Mouse (Mus musculus) heart, embryonic 13.5 days (tissue): ENCODE measurements around the gene AI413582. TPM values are rescaled to one million over a fixed set of nuclear protein-coding genes. Genes with fewer than 3 reads are reported as not detected.

ENCODE experiments used
- ATAC-seq: fragments of 200-750 bp; cut with Nextera tagmentation; 2 replicates; pipeline ENCODE4 v1.8.0; 2017; ENCODE audit warnings: moderate TSS enrichment; ENCODE audit not compliant: insufficient number of reproducible peaks, low FRiP score, low TSS enrichment; ENCODE audit errors: extremely low read depth
- H3K27ac ChIP-seq: fragments of 300-500 bp; sonication (generic); replicated peaks from 2 replicates; pipeline ENCODE4 v1.5.1; 2015; ENCODE audit warnings: moderate library complexity, mild to moderate bottlenecking, inconsistent platforms
- H3K27me3 ChIP-seq: fragments of 300-500 bp; sonication (generic); replicated peaks from 2 replicates; pipeline ENCODE4 v1.6.1; 2015; ENCODE audit warnings: mild to moderate bottlenecking, inconsistent platforms
- H3K36me3 ChIP-seq: fragments of 300-500 bp; sonication (generic); 2 replicates; pipeline ENCODE4 v1.6.1; 2015; ENCODE audit warnings: mild to moderate bottlenecking, inconsistent platforms
- H3K4me1 ChIP-seq: fragments of 300-500 bp; sonication (generic); 2 replicates; pipeline ENCODE4 v1.6.1; 2015; ENCODE audit warnings: inconsistent platforms
- H3K4me2 ChIP-seq: fragments of 300-500 bp; sonication (generic); 2 replicates; pipeline ENCODE4 v1.6.1; 2015; ENCODE audit warnings: inconsistent platforms, mild to moderate bottlenecking, moderate library complexity
- H3K4me3 ChIP-seq: fragments of 300-500 bp; sonication (generic); 2 replicates; pipeline ENCODE4 v1.5.1; 2015; ENCODE audit warnings: moderate library complexity, mild to moderate bottlenecking, inconsistent platforms
- H3K9ac ChIP-seq: fragments of 300-500 bp; sonication (generic); 2 replicates; pipeline ENCODE4 v1.6.1; 2015; ENCODE audit warnings: inconsistent platforms, mild to moderate bottlenecking, moderate library complexity
- H3K9me3 ChIP-seq: fragments of 300-500 bp; sonication (generic); 2 replicates; pipeline ENCODE4 v1.6.1; 2016; ENCODE audit warnings: inconsistent platforms
- WGBS: fragments of 180-500 bp; shearing (Covaris S2); methylation state at CpG from one replicate; pipeline ENCODE4 v1.1.7; 2015; ENCODE audit warnings: mixed read lengths; 5-methylcytosine and 5-hydroxymethylcytosine counted together
- polyA plus RNA-seq: library from polyadenylated mRNA; unstranded; fragments of >200 nt; fragmentation: Nextera tagmentation; extraction: Ambion mirVana; gene quantifications from 2 replicates; pipeline ENCODE4 v1.2.1, GENCODE M21; 2015

The AI413582 gene
- polyA plus RNA-seq = 16.0 and 18.3 TPM in 2 replicates

DNA sequence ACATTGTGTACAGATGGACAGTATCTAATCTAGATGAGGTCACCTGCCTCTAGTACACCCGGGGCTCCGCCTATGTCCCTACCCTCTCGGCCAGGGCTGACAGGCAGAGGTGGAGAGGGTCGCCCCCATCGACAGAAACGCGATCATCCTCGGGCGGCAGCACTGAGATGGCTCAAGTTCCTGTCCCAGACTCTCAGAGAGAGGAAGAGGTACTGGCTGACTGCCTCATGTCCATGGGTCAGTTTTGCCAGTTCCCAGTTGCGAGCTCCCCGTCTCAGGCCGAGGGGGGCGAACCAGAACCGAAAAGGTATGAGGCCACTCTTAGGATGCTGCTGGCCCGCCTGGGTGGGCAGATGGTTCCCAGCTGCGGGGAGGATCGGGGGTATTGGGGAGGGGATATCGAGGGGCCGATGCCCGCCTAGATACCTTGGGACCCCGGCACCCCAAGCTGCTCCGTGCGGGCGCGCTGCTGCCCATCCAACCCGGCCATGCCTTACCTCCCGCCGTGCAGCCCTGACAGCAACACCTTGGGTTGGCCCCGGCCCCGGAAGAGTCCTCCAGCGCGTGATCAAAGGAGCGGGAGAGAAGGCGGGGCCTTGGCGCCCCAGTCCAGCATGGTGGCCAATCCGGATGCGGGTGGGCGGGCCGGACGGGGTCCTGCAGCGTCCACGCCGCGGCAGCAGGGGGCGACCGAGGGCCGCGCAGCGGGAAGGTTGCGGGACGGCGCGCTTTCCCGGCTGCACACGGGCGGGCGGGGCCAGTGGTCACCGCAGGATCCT is at the start of gene AI413582:
Gene AI413582, minus strand, starts transcription at position 594 of the 779 bp plus-strand sequence.
- Histone ChIP-seq H3K27me3 (no peaks in the 10 kb centered on the region), H3K4me3 (peak within 1 kb of the TSS; percentile 68), H3K9ac (peak within 1 kb of the TSS; percentile 84), H3K4me1 (peaks cover 47% of the 10 kb centered on the region), H3K27ac (peak within 1 kb of the TSS; percentile 53; the same call in 1 of the 2 replicates), H3K9me3 (no peaks in the 10 kb centered on the region), H3K4me2 (peak within 1 kb of the TSS; percentile 91), H3K36me3 (peaks cover 22% of the 10 kb centered on the region)
- peak; percentile 82 for ATAC-seq
- under 1% methylated on average over 58 of the region's 58 CpGs for WGBS

DNA sequence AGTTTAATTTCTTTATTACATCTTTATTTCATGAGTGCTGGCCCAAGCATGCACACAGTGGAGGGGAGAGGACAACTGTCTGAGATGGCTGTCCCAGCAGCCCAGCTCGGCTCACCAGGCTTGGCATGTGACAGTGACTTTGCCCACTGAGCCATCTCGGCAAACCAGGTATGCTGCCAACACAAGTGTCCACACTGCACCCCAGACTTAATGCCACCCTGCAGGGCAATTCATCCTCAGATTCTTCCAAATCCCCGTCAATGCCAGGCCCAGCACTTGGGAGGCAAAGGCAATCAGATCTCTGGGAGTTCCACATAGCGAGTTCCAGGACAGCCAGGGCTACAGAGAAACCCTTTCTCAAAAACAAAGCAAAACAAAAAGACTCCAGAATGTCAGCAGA is 47.5 kb upstream of the AI413582 start:
- Histone ChIP-seq H3K4me3 (no peak overlapping the region), H3K27ac (no peak overlapping the region), H3K4me2 (no peak overlapping the region), H3K9me3 (no peaks in the 10 kb centered on the region), H3K9ac (peak overlapping the region; percentile 33; the same call in 1 of the 2 replicates), H3K4me1 (peaks cover 65% of the 10 kb centered on the region), H3K27me3 (no peaks in the 10 kb centered on the region), H3K36me3 (peaks cover 35% of the 10 kb centered on the region)
- no peak for ATAC-seq
- WGBS = 80% methylated on average over 4 of the region's 4 CpGs

DNA sequence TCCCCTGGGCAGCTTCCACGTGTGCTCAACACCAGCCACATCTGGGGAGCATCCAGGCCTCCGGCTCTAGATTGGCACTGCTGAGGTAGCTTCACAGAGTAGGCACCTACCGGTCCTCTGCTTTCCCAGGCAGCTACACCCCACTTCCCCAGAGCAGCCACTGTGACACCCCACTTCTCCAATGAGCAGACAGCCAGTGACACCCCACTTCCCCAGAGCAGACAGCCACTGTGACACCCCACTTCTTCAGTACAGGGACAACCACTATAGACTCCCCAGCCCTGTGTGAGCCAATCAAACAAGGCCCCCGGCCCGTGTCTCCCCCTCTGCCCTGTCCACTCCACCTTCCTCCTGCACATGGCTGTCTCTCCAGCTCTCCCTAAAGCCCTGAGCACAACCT is 46.4 kb upstream of the AI413582 start:
- H3K27me3 ChIP-seq = no peaks in the 10 kb centered on the region
- no peak for ATAC-seq
- H3K36me3 ChIP-seq = peaks cover 31% of the 10 kb centered on the region
- WGBS = 68% methylated on average over 5 of the region's 5 CpGs
- H3K4me3 ChIP-seq = no peak overlapping the region
- H3K27ac ChIP-seq = peak overlapping the region; percentile 69; the same call in 1 of the 2 replicates
- H3K4me1 ChIP-seq = peaks cover 69% of the 10 kb centered on the region
- no peak overlapping the region for H3K4me2 ChIP-seq
- no peaks in the 10 kb centered on the region for H3K9me3 ChIP-seq
- H3K9ac ChIP-seq = peak overlapping the region; percentile 33

DNA sequence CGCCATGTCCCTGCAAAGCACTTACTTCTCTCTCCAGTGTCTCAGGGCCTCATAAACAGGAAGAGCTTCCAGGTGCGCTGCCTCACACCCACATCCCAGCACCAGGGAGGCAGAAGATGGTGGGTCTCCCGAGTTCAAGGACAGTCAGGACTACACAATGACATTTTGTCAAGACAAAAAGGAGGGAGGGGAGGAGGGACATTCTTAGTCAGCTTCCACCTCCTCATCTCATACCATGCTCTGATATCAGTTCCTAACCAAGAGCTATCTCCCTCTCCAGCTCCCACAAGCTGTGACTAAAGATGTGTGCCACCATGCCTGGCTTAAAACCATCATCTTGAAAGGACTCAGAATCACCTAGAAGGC is 45.9 kb upstream of the AI413582 start:
- Histone ChIP-seq H3K4me1 (peaks cover 72% of the 10 kb centered on the region), H3K4me3 (no peak overlapping the region), H3K27me3 (no peaks in the 10 kb centered on the region), H3K27ac (peak overlapping the region; percentile 69), H3K4me2 (no peak overlapping the region), H3K9ac (peak overlapping the region; percentile 34; the same call in 1 of the 2 replicates), H3K9me3 (no peaks in the 10 kb centered on the region), H3K36me3 (peaks cover 26% of the 10 kb centered on the region)
- ATAC-seq = no peak
- 49% methylated on average over 3 of the region's 3 CpGs for WGBS

DNA sequence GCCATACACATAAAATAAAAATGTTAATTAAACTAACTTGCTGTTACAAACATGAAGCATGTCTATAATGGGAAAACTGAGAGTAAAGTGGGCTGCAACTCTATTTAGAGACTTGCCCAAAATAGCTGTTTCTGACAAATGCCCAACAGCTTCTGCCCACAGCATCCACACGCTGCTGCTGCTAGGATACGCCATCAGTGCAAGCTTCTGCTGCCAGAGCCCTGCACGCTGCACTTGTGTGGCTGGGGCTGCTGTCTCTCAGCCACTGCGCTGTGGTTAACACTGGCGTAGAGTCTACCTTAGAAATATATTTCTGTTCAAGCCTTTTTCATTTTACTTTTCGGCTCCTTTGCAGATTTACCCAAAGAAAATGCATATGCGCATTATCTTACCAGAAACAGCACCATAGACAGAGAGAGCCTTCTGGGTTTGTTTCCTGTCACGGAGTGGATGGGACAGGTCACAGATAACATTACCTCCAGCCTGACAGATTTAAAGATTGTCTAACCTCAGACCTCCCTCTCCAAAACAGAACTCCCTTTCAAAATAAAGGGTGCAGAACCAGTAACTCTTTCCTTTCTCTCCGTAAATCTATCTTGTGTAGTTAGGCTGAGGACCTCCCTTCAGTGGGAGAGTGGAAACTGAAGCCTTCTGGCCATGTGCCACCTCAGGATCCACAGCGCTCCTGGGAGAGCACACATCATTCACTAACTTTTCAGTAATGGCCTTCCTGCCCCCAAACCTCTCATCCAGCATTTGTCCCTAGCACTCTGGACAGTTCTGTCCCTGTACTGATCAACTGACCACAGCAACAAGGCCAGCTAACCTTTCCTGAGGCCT is 45.3 kb upstream of the AI413582 start:
- H3K4me3 ChIP-seq = no peak overlapping the region
- H3K9me3 ChIP-seq = no peaks in the 10 kb centered on the region
- peaks cover 72% of the 10 kb centered on the region for H3K4me1 ChIP-seq
- H3K4me2 ChIP-seq = no peak overlapping the region; the same call in 1 of the 2 replicates
- H3K36me3 ChIP-seq = peaks cover 25% of the 10 kb centered on the region
- peak overlapping the region; percentile 34; the same call in 1 of the 2 replicates for H3K9ac ChIP-seq
- H3K27ac ChIP-seq = peak overlapping the region; percentile 69
- no peak for ATAC-seq
- 51% methylated on average over 10 of the region's 10 CpGs for WGBS
- no peaks in the 10 kb centered on the region for H3K27me3 ChIP-seq

DNA sequence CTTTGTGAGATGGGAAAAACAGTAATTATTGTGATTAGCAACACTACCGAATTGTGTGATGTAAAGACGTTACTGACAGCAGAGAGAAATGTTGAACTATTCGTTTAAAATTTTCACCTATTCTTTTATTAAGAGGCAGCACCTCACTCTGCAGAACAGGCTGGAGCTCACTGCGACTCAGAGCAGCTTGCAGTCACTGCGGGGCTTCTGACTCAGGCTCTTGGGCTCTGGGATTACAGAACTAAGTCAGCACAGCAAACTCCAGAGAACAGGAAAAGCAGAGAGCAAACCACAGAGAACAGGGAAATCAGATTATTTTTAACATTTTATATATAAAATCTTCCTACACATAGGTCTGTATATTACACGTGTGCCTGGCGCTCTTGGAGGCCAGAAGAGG is 44.0 kb upstream of the AI413582 start:
- Histone ChIP-seq H3K9me3 (no peaks in the 10 kb centered on the region), H3K4me2 (no peak overlapping the region), H3K9ac (no peak overlapping the region), H3K4me1 (peaks cover 73% of the 10 kb centered on the region), H3K27me3 (no peaks in the 10 kb centered on the region), H3K27ac (no peak overlapping the region), H3K4me3 (no peak overlapping the region), H3K36me3 (peaks cover 25% of the 10 kb centered on the region)
- ATAC-seq = no peak
- WGBS = 87% methylated on average over 7 of the region's 7 CpGs

DNA sequence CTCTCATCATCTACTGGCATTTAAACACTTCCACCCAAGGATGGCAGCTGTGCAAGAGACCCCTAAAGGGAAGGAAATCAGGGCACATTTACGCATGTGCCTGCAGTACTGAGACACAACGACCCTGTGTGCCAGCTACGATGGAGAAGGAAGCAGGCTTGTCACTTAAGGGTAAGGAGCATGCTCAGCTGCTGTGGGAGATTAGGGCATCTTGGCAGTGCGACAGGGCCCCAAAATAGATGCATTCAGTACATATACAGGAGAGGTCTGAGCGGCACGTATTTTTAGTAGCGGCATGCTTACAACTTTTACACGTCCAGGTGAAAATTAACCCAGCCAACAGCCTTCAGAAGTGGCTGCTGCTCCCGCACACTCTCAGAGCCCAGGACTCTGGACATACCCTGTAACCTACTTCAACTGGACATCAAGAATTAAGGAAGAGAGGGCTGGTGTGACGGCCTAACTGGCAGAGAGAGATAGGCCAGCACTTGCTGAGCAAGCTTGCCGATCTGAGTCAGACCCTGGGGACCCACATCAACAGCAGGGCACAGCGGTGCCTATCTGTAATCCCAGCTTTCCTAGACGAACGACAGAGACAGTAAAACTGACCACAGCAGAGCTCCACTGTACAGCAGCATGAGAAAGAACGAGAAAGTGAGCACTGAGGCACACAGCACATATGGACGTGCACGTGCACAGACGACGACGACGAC is 38.1 kb upstream of the AI413582 start:
- Histone ChIP-seq H3K4me1 (peaks cover 81% of the 10 kb centered on the region), H3K27me3 (no peaks in the 10 kb centered on the region), H3K9ac (peak overlapping the region; percentile 53), H3K4me3 (peak overlapping the region; percentile 19; the same call in 1 of the 2 replicates), H3K27ac (peak overlapping the region; percentile 89), H3K4me2 (peak overlapping the region; percentile 56), H3K36me3 (peaks cover 12% of the 10 kb centered on the region), H3K9me3 (no peaks in the 10 kb centered on the region)
- ATAC-seq = peak; percentile 47; the same call in 1 of the 2 replicates
- 40% methylated on average over 21 of the region's 21 CpGs for WGBS

DNA sequence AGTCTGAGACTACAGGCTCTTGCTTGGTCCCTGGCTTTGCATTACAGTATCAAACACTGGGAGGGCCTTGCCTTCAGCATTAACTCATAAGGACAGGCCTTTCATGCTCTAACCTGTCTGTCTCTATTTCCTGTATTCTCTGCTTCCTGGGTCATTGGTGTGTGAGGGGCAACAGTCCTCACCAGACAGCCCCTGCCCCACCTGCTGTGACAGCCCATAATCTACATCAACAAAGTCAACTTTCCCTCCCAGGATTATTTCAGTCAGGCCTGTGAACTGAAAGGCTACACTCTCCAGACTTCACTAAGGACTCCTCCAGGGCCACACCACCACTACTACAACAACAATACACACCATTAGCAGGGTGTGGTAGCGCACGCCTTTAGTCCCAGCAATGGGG is 37.5 kb upstream of the AI413582 start:
- 81% methylated on average over 2 of the region's 2 CpGs for WGBS
- Histone ChIP-seq H3K27ac (peak overlapping the region; percentile 89), H3K4me2 (peak overlapping the region; percentile 56), H3K9me3 (no peaks in the 10 kb centered on the region), H3K9ac (peak overlapping the region; percentile 53; the same call in 1 of the 2 replicates), H3K4me1 (peaks cover 87% of the 10 kb centered on the region), H3K36me3 (peaks cover 7% of the 10 kb centered on the region; the same call in 1 of the 2 replicates), H3K27me3 (no peaks in the 10 kb centered on the region), H3K4me3 (no peak overlapping the region)
- ATAC-seq = no peak

DNA sequence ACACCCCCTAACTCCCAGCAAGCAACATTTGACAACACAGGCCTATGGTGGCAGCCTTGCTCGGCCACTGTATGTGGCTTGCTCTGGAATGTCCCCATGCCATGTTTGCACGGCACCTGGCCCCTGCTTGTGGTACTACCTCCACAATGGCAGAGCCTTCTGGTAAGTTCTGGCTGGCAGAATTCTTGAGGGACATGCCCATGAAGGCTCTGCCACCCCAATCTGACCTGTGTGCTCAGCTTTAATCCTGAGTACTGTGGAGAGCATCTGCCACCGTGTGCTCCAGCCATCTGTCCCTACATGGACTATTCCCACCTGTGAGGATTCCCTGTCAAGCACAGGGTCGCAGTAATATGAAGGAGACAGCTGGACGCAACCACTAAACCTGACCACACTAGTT is 35.3 kb upstream of the AI413582 start:
- H3K9me3 ChIP-seq = no peaks in the 10 kb centered on the region
- H3K27me3 ChIP-seq = no peaks in the 10 kb centered on the region
- peak overlapping the region; percentile 20; the same call in 1 of the 2 replicates for H3K9ac ChIP-seq
- H3K27ac ChIP-seq = no peak overlapping the region
- no peak overlapping the region for H3K4me2 ChIP-seq
- H3K4me1 ChIP-seq = peaks cover 94% of the 10 kb centered on the region
- H3K4me3 ChIP-seq = no peak overlapping the region
- H3K36me3 ChIP-seq = peaks cover 11% of the 10 kb centered on the region
- ATAC-seq = no peak
- WGBS = 71% methylated on average over 5 of the region's 5 CpGs

DNA sequence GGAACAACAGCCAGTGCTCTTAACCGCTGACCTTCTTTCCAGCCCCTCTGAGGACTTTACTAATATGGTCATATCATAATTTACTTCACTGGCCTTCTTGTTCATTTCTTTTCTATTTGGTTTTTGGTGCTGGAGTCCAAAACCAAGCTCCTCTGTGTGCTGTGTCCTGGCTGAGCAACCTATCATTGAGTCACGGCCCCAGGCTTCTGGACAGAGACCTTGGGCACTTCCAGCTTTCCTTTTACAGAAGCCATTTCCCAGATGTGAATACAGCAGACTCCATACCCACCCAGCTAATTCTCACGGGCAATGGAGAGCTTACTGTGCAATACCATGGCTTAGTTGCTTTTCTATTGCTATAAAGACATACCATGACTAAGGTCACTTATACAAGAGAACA is 34.7 kb upstream of the AI413582 start:
- Histone ChIP-seq H3K27ac (0 out of 2 replicates have a peak overlapping the region, but pooled peaks have one; percentile 8), H3K9me3 (no peaks in the 10 kb centered on the region), H3K4me2 (no peak overlapping the region), H3K36me3 (peaks cover 17% of the 10 kb centered on the region), H3K9ac (peak overlapping the region; percentile 20; the same call in 1 of the 2 replicates), H3K4me3 (no peak overlapping the region), H3K27me3 (no peaks in the 10 kb centered on the region), H3K4me1 (peaks cover 94% of the 10 kb centered on the region)
- no peak for ATAC-seq
- WGBS = 85% methylated on average over 3 of the region's 3 CpGs
